Mouse (Mus musculus) embryonic fibroblast, embryonic 13.5 days (primary cell): ENCODE measurements around the gene Hdac7.

ENCODE experiments used
- CTCF ChIP-seq: IDR thresholded peaks from 2 replicates; pipeline ENCODE4 v1.5.1; 2011; ENCODE audit warnings: mild to moderate bottlenecking, control low read depth, low read length, moderate library complexity, borderline replicate concordance; ENCODE audit not compliant: insufficient read depth
- POLR2A ChIP-seq: IDR thresholded peaks from 2 replicates; pipeline ENCODE4 v1.6.1; 2011; ENCODE audit warnings: low read depth, mild to moderate bottlenecking, control low read depth, low read length, moderate library complexity

DNA sequence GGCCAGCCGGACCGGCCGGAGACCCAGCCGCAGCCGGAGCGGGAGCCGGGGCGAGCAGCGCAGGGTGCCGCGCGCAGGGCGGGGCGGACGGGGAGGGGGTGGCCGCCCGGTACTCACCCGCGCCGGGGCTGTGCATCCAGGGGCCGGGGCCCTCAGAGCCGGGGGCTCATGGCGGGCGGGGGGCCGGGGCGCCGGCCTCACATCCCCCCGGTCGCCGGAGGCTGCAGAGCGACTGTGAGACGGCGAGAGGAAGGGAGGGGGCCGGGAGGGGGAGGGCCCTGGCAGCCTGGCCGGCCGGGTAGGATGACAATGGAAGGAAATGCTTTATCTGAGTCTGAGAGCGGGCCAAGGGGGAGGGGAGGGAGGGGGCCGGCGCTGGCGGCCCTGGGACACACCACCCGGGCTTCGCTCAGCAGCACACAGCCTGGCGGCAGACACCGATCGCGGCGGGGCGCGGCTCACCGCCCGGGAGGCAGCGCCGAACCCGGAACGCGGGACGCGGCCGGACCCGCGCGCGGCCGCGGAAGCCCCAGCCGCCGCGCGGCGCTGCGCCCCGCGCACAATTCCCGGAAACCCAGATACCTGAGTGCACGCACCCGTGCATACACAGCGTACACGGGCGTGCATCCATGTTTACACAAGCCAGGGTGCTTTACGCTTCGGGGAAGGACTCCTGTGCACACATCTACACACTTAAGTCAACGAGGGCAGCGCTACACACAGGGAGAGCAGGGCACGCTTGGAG is 12.9 kb downstream of the Hdac7 start:
- TF ChIP-seq POLR2A (peak; percentile 63), CTCF (no peak)
